Mouse (Mus musculus): ENCODE measurements around the gene Sntg2. TPM values are rescaled to one million over a fixed set of nuclear protein-coding genes. Genes with fewer than 3 reads are reported as not detected.

Sntg2 gene
- polyA plus RNA-seq, 1 experiment = 0.88 TPM

DNA sequence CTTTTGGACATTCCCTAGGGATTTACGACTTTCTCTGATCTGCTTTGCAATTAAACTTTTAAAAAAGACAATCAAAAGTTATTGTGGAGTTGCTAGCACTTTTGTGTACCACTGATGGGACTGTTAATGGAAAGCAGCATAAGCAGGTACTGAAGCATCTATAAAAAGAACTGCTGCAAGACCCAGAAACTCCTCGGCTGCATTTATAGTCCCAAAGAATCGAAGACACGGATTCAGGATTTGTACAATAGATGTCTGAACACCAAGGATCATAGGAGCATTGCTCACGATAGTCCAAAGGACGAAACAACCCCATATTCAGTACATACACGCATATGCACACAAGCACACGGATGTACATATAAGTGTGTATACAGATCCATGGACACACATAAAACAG lies 213.4 kb downstream of the Sntg2 start:
- TF ChIP-seq POLR2A (IDR thresholded peaks at IDR 0.05; ENCODE audit: low read depth, low read length) (no peak), CTCF (IDR thresholded peaks at IDR 0.05; ENCODE audit: borderline replicate concordance, insufficient read depth, low read length) (no peak)
- Histone ChIP-seq H3K4me3 (ENCODE audit: insufficient read depth, low read length) (no peak overlapping the region), H3K27ac (ENCODE audit: insufficient read depth, low read length) (no peak overlapping the region), H3K4me1 (ENCODE audit: control insufficient read depth, insufficient read depth, low read length) (no peaks in the 10 kb centered on the region)

DNA sequence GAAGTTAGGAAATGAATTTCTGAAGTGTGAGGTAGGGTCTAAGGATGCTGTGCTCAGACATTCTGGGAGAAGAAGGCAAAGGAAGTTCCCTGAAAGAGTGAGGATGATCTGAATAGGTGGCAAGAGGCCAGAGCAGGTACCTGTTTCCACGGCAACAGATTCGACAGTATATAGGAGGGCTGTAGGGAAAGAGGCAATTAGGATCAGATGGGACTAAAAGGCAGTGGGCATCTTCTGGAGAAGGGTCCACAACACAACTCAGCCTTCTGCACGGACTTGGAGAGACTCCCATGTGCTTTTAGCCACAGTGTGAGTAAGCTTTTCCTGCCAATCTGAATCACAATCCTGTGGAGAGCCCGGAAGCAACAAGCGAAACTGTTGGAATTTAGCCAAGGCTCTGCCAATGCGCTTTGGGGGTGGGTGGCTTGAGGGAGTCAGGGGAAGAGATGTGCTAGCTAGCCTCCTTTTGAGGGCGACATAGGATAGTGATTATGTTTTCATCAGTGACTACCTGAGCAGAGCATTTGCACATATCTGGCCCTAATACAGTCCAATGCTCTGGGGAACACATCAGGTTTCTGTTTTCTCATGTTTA lies 219.0 kb downstream of the Sntg2 start:
- Histone ChIP-seq H3K4me3 (ENCODE audit: insufficient read depth, low read length) (no peak overlapping the region), H3K4me1 (ENCODE audit: control insufficient read depth, insufficient read depth, low read length) (no peaks in the 10 kb centered on the region), H3K27ac (ENCODE audit: insufficient read depth, low read length) (no peak overlapping the region)
- TF ChIP-seq CTCF (IDR thresholded peaks at IDR 0.05; ENCODE audit: borderline replicate concordance, insufficient read depth, low read length) = no peak
- TF ChIP-seq POLR2A (IDR thresholded peaks at IDR 0.05; ENCODE audit: low read depth, low read length) = no peak

GRCm38 (mm10) chr12:30142085-30142484 lies 231.1 kb downstream of the Sntg2 start:
- TF ChIP-seq CTCF (IDR thresholded peaks at IDR 0.05; ENCODE audit: borderline replicate concordance, insufficient read depth, low read length) (no peak), POLR2A (IDR thresholded peaks at IDR 0.05; ENCODE audit: low read depth, low read length) (no peak)
- Histone ChIP-seq H3K27ac (ENCODE audit: insufficient read depth, low read length) (no peak overlapping the region), H3K4me1 (ENCODE audit: control insufficient read depth, insufficient read depth, low read length) (no peaks in the 10 kb centered on the region), H3K4me3 (ENCODE audit: insufficient read depth, low read length) (no peak overlapping the region)

GRCm38 (mm10) chr12:30132524-30132923 lies 240.7 kb downstream of the Sntg2 start, which contains the start of gene Tpo:
Gene Tpo, minus strand, starts transcription at chr12:30132624.
- H3K4me3 ChIP-seq (ENCODE audit: insufficient read depth, low read length) = no peak within 1 kb of the TSS
- no peak within 1 kb of the TSS for H3K27ac ChIP-seq (ENCODE audit: insufficient read depth, low read length)
- TF ChIP-seq POLR2A (IDR thresholded peaks at IDR 0.05; ENCODE audit: low read depth, low read length) = no peak
- TF ChIP-seq CTCF (IDR thresholded peaks at IDR 0.05; ENCODE audit: borderline replicate concordance, insufficient read depth, low read length) = no peak
- no peaks in the 10 kb centered on the region for H3K4me1 ChIP-seq (ENCODE audit: control insufficient read depth, insufficient read depth, low read length)

- TF ChIP-seq CTCF (IDR thresholded peaks at IDR 0.05; ENCODE audit: borderline replicate concordance, insufficient read depth, low read length) (no peak), POLR2A (IDR thresholded peaks at IDR 0.05; ENCODE audit: low read depth, low read length) (no peak)
- Histone ChIP-seq H3K4me1 (ENCODE audit: control insufficient read depth, insufficient read depth, low read length) (no peaks in the 10 kb centered on the region), H3K27ac (ENCODE audit: insufficient read depth, low read length) (no peak overlapping the region), H3K4me3 (ENCODE audit: insufficient read depth, low read length) (no peak overlapping the region)
Observed at GRCm38 (mm10) chr12:30129411-30129716, 243.8 kb downstream of the Sntg2 start.

DNA sequence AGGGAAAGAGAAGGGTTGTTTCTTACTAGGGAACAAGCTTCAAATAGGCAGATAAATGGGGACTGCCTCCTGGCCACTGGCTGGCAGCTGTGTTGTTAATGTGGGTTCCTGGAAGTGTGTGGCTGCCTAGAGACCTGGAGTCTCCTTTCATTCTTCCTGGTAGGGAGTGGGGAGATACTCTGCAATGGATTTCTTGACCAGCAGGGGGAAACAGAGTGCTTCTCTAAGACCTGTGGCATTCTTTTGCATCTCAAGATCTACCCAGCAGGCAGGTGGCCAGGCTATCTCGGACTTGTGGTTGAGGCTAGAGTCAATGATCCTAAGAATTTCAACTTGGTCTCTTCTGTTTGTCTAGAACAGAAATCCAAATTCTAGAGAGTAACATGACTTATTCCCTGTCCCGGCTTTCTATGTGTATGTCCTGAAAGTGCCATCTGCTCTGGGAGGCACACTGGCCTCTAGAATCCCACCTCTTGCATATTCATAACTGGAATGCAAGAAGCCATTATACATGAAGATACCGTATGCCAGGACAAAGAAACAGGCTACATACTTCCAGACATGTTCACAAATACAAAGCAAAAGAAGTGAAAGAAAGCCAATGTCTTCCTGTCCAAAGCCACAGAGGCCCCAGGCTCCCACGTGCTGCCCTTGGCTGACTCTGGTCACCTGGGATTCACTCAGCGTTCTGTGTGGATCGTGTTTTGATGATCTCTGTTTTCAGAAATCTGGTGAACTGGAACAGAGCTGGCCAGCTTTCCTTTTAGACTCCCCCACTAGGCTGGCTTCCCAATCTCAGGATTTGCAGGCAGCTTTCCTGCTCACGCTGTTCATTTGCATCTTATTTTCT lies 244.4 kb downstream of the Sntg2 start:
- Histone ChIP-seq H3K27ac (ENCODE audit: insufficient read depth, low read length) (no peak overlapping the region), H3K4me1 (ENCODE audit: control insufficient read depth, insufficient read depth, low read length) (no peaks in the 10 kb centered on the region), H3K4me3 (ENCODE audit: insufficient read depth, low read length) (no peak overlapping the region)
- no peak for TF ChIP-seq POLR2A (IDR thresholded peaks at IDR 0.05; ENCODE audit: low read depth, low read length)
- TF ChIP-seq CTCF (IDR thresholded peaks at IDR 0.05; ENCODE audit: borderline replicate concordance, insufficient read depth, low read length) = no peak

Other genes with a start within 250 kb of the Sntg2 start
- not detected in 2 replicates for gene Tpo, start 240.8 kb downstream of the Sntg2 start, polyA plus RNA-seq (2011; ENCODE audit: insufficient read length, low read depth, missing spikeins)
- 22.8 and 31.1 TPM in 2 replicates for gene Tmem18, start 211.1 kb upstream of the Sntg2 start, polyA plus RNA-seq (2011; ENCODE audit: insufficient read length, low read depth, missing spikeins)

Measured in embryonic fibroblast, embryonic 13.5 days (primary cell).